Mouse (Mus musculus): ENCODE data around the gene Trpm2.

DNA sequence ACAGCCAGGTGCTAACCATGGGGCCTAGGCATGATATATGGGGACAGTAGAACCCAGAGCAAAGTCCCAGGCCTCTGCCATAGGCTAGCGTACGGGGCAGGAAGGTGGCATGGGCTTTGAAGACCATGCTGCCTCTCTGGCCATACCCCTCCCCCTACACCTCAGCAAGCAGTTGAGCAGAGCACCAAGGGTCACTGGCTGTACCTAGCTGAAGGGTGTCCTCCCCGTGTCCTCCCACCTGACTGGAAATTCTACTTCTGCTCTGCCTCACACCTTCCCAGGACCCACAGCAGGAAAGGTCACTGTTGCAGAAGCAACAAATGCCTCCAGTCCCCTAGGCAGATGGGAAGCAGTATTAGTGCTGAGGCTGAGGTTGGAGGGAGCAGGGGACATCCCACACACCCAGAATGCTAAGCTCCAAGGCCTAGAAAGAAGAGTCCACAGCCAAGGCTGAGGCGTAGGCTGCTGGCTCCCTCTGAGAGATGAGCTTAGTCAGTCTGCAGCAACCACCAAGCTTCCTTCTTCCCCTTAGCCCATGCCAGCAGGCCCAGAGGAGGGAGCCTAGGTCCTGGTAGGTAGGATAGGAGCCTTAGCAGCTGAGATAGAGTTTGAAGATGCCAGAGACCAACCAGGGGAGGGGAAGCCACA lies 35.6 kb upstream of the Trpm2 start:
- TF ChIP-seq POLR2A (IDR thresholded peaks at IDR 0.05; ENCODE audit: extremely low read depth, insufficient read depth, low read length) (no peak), CTCF (IDR thresholded peaks at IDR 0.05; ENCODE audit: extremely low read depth, insufficient read depth, low read length) (no peak)
